Mouse (Mus musculus) thymus, postnatal 0 days (tissue): ENCODE measurements around the gene Tm2d3. TPM values are rescaled to one million over a fixed set of nuclear protein-coding genes. Genes with fewer than 3 reads are reported as not detected.

Source experiments
- DNase-seq: peaks from one replicate; pipeline ENCODE4 v3.0.0-alpha.2; 2015; ENCODE audit warnings: low spot score
- polyA plus RNA-seq: library from polyadenylated mRNA; unstranded; fragments of >200 nt; fragmentation: Nextera tagmentation; extraction: Ambion mirVana; gene quantifications from 2 replicates; pipeline ENCODE4 v1.2.1, GENCODE M21; 2015

Tm2d3 gene
- polyA plus RNA-seq, result 63.2 and 69.0 TPM in 2 replicates

DNA sequence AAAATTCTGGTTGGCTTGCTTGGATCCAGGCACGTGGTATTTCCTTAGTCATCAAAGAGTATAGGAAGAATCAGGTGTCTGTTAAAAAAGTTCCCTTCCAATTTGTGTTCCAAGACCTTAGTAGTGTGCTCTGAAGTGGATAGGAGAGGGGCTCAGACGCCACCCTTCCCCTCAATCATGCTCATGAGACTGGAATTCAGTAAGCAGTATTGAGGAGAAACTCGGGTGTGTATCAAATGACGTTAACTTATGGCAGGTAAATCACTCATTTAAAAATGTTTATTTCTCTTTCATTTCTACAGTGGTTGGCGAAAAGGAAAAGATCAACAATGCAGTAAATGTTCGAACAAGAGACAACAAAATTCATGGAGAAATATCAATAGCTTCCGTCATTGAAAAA lies at the start of gene Tm2d3:
TSS of gene Tm2d3 (plus strand) at position 301 of the 400 bp plus-strand sequence.
- no peak for DNase-seq

DNA sequence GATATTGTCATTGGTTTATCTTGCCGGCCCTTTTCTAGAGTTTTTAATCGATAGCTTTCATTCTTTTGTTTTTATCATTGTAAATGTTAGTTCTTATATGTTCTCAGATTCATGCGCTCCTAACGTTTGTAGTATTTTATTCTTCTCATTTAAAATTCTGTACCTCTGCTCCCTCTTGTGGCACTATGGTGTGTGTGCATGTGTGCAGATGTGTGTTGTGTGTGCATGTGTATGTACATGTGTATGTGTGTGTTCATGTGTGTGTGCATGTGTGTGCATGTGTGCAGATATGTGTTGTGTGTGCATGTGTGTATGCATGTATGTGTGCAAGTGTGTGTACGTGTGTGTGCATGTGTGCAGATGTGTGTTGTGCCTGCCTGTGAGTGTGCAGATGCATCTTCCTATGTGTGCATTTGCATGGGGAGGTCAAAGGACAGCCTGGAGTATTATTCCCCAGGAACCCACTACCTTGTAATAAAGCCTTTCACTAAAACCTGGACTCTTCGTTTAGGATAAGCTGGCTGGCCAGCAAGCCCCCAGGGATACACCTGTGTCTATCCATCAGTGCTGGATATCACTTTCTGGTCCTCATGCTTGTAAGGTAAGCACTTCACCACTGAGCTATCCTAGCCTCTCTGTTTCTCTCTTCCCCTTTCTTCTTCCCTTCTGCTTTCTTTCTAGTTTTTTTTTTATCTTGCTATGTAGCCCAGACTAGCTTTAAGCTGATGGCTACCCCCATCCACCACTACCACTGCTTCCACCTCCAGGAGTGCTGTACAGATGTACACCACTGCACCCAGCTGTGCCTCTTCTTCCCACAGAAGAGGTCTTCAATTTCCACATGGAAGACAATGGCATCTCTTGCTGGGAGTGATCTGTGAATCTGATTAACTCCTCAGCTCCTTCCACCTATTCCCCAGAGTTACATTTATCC lies 48.3 kb upstream of the Tm2d3 start:
- peak; percentile 8 for DNase-seq

DNA sequence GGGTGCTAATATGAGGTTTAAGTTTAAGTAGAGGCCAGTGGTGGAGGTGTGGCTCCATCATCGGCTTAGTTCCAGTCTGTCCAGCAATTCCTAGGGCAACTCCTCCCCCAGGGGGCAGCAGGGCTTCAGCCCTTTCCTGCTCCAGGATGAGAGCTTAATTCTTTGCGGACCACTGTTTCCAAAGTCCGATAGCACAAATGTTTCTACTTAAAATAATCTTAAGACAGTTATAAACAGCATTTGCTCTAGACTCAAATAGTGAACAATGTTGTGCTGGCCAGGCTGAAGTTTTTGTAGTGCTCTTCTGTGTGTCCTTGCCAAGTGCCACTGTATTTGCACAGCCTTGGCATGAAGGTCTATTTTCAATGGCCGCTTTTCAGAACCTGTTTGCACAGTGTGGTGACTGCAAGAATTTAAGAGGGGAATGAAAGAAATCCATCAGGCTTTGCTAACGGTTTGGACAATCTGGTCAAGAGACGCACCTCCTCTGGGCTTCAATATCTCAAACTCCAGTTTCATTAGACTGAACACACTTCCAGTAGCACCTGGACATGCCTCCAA lies 47.0 kb upstream of the Tm2d3 start:
- DNase-seq, result no peak

DNA sequence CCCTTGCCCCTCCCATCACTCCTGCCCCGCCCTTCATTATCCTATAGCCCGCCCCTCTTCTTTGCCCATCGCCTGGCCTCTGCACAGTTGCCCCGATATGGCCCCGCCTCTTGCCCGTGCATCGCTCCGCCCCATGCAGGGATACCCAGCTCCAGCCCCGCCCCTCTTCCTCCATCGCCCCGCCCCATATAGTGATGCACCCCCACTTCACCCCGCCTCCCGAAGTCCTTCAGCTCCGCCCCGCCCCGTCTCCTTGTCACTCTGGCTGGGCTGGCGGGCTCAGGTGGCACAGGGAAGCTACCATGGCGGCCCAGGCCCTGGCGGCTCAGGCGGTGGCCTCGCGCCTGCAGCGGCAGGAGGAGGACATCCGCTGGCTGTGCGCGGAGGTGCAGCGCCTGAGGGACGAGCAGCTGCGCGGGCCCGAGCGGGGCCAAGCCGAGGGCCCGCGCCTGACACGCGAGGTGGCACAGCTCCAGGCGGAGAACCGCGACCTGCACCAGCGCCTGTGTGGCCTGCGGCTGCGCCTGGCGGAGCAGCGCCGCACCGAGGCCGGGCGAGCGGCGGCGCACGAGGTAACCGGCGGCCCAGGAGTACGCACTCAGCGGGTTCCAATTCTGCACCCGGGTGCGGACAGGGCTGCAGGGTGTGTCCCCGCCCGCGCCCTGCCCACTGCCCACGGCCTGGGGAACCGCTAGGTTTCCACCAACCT lies 46.2 kb upstream of the Tm2d3 start, which contains the start of gene Tarsl2:
TSS of gene Tarsl2 (plus strand) at position 256 of the 709 bp plus-strand sequence.
- peak; percentile 97 for DNase-seq

DNA sequence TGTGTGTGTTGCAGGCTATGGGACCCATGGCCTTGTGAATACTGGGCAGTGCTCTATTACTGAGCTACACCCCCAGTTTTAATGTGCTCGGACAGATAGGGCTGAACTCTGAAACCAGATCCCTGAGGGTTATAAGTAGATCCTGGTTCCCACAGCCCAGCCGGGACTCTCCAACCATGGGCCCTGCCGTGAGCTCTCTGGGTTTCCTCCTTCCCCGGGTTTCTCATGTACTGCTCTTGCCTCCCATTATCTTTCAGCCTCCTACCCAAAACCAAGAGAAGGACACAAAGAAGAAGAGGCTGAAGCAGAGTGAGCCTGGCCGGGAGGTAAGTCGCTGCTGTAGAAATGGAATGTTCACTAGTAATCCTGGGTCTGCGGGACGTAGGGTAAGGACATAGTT lies 45.0 kb upstream of the Tm2d3 start:
- no peak for DNase-seq

DNA sequence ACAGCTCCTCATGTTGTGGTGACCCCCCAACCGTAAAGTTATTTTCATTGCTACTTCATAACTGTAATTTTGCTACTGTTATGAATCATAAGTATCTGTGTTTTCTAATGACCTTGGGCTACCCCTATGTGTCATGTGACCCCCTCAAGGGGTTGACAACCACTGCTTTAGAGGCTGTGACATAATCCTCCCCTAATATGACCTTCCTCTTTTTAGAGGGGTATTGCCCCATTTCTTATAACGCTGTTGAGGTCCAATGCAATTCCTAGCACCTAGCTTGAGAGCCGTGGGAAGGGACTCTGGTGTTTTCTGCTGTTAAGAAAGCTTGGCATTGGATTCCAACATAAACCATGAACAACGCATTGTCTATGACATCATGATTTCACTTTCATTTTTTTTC lies 40.3 kb upstream of the Tm2d3 start:
- no peak for DNase-seq

DNA sequence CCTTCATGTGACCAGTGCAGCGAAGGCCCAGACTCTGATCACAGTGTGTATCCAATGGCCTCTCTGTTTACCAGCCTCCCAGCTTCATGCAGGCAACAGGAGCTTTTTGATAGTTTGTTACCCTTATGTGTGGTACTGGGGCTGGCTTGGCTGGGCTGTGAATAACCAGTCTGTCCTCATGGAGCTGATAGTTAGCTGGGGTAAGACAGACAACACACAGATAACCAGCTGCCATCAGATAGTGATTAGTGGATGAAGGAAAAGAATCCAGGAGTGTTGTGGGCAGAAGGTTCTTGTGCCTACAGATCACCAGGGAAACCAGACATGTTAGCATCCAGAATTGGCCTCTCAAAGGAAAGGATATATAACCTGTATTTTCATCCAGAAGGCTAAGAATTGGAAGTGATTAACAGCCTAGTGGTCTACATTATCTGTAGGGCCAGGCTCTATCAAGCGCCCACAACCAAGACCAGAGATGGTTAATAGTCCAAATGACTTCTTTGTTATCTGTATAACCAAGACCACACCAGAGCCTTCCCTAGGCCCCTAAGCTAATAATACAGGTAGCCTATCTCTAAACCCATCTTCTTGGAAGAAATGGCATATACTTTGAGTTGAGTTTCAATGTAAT lies 33.4 kb upstream of the Tm2d3 start:
- DNase-seq, result no peak

DNA sequence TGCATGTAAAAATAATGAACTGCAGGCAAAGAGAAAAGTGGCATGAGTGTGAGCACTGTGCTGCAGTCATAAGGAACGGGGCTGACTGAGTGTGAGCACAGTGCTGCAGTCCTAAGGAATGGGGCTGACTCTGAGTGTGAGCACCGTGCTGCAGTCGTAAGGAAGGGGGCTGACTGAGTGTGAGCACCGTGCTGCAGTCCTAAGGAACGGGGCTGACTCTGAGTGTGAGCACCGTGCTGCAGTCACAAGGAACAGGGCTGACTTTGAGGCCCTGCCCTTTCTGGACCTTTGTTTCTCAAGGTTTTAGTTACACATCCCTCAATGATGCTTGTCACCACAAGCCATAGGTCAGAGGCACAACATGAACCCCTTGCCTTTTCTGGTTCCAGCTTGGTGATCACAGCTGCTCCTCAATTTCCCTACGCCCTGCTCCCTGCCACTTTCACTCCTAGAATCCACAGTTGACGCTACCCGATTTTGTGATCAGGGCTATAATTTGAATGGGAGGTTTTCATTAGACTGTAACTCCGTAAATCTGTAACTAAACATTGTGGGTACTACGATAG lies 27.7 kb upstream of the Tm2d3 start:
- DNase-seq, result no peak

DNA sequence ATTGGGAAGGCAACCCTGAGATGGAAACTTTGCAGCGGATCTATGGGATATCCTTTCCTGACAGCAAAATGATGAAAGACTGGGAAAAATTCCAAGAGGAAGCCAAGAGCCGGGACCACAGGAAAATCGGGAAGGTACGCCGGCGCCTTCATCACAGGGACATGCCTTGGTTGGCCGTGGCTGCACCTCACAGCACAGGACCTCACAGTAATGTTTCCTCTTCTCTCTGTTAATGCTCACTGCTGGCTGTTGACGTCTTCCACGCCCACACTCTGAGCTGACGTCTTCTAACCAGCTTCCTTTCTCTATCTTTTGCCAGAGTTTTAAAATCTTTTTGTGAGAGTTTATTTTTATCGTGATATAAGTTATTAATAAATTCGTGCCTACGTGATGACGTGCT lies 27.1 kb upstream of the Tm2d3 start:
- DNase-seq, result no peak

DNA sequence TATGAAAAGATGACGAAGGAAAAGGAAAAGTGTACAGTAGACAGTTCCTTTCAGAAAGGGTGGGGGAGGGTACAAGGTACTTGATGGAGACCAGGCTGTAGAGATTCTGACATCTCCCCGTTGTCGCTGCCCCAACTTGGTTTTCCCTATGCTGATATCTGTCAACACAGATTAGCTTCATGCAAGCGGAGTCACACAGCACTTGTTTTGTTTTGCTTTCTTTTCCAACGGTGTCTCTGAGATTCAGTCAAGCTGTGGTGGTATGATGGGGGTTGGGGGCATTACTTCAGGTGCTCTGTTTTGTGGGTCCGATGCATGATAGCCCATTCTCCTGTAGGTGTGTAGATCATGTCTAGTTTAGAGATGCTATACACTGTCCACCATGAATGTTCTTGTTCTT lies 23.5 kb upstream of the Tm2d3 start:
- no peak for DNase-seq

DNA sequence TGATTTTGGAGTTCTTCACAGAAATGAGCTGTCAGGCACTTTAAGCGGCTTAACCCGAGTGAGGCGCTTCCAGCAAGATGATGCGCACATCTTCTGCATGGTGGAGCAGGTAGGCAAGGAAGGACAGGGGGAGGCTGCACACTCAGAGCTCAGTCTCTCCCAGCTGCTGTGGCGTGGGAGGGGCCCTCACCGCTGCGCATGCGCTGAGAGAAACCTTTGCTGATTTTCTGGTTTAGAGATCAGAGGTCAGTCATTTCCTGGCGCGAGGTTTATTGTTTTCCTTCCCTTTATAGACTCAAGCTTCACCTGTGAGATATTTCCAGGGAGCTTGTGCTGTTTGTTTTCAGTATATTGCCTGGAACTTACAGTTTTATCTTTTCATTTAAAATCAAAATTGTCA lies 12.9 kb upstream of the Tm2d3 start:
- no peak for DNase-seq

DNA sequence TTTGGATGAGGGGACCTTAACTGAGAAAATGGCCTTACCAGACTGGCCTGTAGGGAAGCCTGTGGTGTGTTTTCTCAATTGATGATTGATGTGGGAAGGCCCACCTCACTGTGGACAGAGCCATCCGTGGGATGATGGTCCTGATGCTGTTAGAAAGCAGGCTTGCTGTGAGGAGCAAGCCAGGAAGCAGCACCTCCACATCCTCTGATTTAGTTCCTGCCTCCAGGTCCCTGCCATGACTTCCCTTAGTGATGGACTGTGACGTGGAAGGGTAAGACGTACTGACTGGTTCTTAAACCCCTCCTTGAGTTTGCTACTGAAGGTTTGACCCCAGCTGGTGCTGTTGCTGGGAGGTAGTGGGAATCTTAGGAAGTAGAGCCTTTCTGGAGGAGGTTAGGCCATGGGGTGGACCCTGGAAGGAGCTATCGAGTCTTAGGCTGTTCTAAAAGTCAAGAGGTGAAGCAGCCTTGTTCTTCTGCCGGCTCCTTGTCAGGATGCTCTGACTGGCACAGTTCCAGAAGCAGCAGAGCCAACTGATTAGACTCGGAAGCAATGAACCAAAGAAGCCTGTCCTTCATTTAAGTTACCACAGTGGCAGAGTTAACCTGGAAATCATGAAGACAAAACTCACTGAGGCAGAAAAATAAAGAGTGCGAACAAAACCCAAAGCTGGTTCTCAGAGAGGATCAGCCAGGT lies 11.9 kb upstream of the Tm2d3 start:
- DNase-seq, result no peak

DNA sequence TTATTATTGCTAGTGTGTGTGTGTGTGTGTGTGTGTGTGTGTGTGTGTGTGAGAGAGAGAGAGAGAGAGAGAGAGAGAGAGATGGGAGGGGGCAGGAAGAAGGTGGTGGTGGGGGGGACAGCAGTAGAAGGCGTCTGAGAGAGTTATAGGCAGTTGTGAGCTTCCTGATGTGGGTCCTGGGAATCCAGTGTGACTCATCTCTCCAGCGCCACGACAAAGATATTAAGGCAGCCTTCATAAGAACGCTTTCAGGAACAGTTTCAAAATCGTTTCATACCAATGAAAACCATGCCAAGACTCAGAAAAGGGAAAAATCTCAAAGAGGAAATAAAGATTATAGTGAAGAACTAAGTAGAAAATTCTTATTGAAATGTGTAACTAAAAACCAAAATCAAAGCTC lies 9.8 kb upstream of the Tm2d3 start:
- DNase-seq, result no peak

DNA sequence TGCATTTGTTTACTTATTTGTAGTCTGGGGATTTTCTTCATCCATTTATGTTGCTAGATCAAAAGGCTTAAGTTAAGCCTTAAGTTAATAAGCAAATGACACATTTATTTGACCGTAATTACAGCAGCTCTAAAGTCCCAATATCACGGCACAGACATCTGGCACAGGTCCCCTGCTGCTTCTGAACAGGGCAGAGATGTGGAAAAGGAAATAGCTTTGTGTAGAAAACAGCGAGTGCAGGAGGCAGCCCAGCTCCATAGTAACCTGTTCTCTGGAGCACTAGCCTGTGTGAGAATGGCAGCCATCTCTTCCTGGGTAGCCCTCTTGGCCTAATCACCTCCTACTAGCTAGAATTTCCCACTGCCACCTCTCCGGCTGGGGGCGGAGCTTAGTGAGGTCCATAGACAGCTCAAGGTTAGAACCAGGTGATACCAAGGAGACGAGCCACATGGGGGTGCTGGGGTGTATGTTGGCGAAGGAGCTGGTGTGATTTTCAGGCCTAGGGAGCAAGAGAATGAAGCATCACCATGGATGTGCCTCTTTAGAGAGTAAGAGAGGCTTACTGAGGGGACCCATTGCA lies 6.6 kb upstream of the Tm2d3 start:
- DNase-seq, result no peak

DNA sequence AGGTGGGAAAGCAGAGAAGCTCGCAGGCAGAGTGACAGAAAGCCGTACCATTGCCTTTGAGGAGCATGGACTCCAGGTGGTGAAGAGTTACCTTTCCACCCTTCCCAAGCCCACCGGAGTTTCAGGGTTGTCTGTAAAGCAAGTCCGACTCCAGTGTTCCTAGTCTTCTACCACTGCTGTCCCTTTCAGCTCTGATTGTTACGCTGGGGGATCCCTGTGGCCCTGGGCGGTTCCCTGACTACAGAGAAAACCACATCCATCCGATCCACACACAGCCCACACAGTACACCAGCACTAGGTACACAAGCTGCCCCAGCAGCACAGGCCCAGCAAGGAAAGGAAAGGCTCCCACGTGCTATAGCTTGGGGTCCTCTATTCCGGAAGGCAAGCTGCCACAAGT lies 4.3 kb upstream of the Tm2d3 start:
- no peak for DNase-seq

DNA sequence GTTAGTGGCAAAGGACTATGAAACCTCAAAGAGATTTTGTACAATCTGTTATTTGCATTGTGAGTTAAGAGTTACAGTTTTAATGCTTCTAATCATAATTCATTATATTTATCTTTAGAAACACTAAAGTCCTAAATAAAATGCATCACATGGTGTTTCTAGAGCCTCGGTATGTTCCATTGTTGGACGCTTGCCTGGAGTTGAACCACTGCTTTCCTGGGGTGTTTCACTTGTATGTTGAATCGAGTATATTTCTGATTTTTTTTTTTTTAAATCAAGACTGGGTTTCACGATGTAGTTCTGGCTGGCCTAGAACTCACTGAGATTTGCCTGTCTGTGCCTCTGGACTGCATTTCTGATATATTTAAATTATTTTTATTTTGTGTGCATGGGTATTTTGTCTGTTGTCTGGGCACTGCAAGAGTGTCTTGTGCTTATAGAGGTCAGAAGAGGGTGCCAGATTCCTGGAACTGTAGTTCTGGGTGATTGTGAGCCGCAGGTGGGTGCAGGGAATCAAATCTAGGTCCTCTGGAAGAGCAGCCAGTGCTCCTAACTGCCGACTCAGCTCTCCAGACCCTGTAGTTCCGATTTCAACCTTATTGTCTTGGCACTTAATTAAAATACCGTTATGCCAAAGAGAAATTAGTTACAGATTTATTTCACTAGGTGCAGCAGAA lies 1.1 kb downstream of the Tm2d3 start:
- no peak for DNase-seq

DNA sequence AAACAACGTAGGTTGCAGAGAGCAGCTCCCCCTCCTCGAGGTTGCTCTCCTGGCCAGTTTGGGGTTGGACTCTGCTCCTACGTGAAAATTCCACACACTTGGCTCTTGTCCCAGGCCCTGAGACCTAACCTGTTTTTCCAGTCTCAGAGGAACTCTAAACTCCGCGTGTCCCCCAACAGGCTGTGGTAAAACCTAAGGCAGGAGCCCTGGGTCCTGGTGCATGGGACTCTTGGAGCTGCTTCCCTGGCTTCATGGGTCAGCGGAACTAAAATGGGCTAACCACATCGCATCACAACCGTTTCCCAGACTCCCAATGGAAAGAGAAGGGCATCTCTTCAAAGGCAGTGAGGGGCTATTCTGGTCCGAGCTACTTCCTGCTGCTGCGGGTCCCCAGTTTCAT lies 1.9 kb downstream of the Tm2d3 start:
- DNase-seq, result no peak

DNA sequence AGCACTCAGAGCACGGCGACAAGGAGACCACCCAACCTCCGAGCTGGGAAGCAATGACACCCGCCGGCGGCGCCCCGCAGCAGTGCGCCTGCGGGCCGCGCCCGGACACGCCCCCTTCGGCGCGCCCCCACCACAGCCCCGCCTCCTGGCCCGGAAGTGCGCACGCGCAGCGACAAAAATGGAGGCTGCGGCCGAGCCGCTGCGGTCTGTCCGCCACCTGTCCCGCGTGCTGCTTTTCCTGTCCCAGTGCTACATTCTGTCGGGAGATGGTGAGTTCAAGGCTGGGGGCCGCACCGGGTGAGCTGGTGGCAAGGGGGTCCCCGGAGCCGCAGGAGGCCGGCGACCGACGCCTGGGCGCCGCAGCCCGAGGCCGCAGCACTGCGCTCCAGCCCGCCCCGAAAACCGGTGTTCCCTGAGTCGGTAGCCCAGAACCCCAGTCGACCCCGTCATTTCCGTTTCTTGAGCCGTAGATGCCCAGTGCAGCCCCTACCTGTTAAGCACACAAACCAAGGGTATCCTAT lies 2.4 kb downstream of the Tm2d3 start:
- DNase-seq, result peak; percentile 91

DNA sequence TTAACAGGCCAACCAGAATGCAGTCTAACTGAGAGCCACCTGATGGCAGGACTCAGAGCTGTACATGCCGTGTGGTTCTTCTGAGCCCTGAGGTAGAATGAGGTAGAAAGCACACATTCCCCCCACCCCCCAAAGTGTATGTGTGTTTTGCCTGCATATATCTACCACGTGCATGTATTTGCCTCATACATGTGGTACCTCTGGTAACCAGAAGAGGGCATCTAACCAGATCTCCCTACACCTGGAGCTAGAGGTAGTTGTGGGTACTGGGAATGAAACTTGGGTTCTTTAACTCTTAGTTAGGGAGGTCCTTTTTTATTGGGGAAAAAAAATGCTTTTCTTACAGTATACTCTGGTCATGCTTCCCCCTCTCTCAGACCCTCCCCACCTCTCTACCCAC lies 5.5 kb downstream of the Tm2d3 start:
- peak; percentile 46 for DNase-seq

DNA sequence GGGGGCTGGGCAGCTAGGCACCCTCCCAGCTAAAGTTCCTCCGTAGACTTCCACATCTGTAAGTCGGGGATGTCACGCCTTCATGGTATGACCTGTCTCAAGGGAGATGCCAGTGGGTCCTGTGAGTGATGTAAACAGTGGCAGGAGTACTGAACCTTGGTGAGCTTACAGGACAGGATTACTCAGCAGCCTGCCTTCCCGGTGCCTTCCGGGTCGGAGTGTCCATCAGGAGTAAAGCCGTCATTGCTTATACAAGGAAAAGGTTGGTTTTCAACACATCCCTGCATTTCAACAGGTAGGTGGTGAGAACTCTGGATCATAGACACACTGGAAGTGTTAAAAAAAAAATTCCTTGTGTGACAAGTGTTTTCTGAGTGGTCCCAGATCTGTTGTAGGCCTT lies 11.1 kb downstream of the Tm2d3 start:
- no peak for DNase-seq
